Mouse (Mus musculus) embryonic facial prominence, embryonic 11.5 days (tissue): ENCODE results near the gene Cyp4a12a. TPM values are rescaled to one million over a fixed set of nuclear protein-coding genes. Genes with fewer than 3 reads are reported as not detected.
"Not testable (repeated sequence)": the region's sequence is repeated elsewhere in the genome, so short reads cannot be mapped to it uniquely, and the experiment has no call there.

ENCODE experiments used
- ATAC-seq: fragments of 200-750 bp; cut with Nextera tagmentation; replicated peaks from 2 replicates; pipeline ENCODE4 v1.8.0; 2017; ENCODE audit warnings: low read depth; ENCODE audit not compliant: insufficient number of reproducible peaks, low FRiP score, low TSS enrichment
- DNase-seq: peaks from one replicate; pipeline ENCODE4 v3.0.0-alpha.2; 2015; ENCODE audit warnings: low spot score
- H3K27ac ChIP-seq: fragments of 300-500 bp; sonication (generic); replicated peaks from 2 replicates; pipeline ENCODE4 v1.5.1; 2014; ENCODE audit warnings: mild to moderate bottlenecking, low read depth, low read length, control low read depth
- H3K27me3 ChIP-seq: fragments of 300-500 bp; sonication (generic); 2 replicates; pipeline ENCODE4 v1.6.1; 2014; ENCODE audit warnings: mild to moderate bottlenecking, low read length, moderate library complexity, mixed read lengths; ENCODE audit not compliant: control insufficient read depth, insufficient read depth
- H3K36me3 ChIP-seq: fragments of 300-500 bp; sonication (generic); replicated peaks from 2 replicates; pipeline ENCODE4 v1.6.1; 2014; ENCODE audit warnings: low read depth, mild to moderate bottlenecking, low read length, moderate library complexity, mixed read lengths; ENCODE audit not compliant: control insufficient read depth, insufficient read depth
- H3K4me1 ChIP-seq: fragments of 300-500 bp; sonication (generic); 2 replicates; pipeline ENCODE4 v1.6.1; 2014; ENCODE audit warnings: low read length, mixed read lengths; ENCODE audit not compliant: control insufficient read depth, insufficient read depth
- H3K4me2 ChIP-seq: fragments of 300-500 bp; sonication (generic); 2 replicates; pipeline ENCODE4 v1.6.1; 2014; ENCODE audit warnings: low read depth, mild to moderate bottlenecking, control low read depth, low read length, moderate library complexity
- H3K4me3 ChIP-seq: fragments of 300-500 bp; sonication (generic); 2 replicates; pipeline ENCODE4 v1.5.1; 2014; ENCODE audit warnings: low read depth, low read length, control low read depth
- H3K9ac ChIP-seq: fragments of 300-500 bp; sonication (generic); replicated peaks from 2 replicates; pipeline ENCODE4 v1.6.1; 2014; ENCODE audit warnings: mild to moderate bottlenecking, control low read depth, low read length
- H3K9me3 ChIP-seq: fragments of 300-500 bp; sonication (generic); replicated peaks from 2 replicates; pipeline ENCODE4 v1.6.1; 2016; ENCODE audit warnings: mild to moderate bottlenecking, low read length, inconsistent platforms, mixed read lengths; ENCODE audit not compliant: control insufficient read depth
- WGBS: fragments of 180-500 bp; shearing (Covaris S2); extraction: QIAGEN DNeasy Blood & Tissue Kit; methylation state at CpG from one replicate; pipeline ENCODE4 v1.1.7; 2014; 5-methylcytosine and 5-hydroxymethylcytosine counted together
- polyA plus RNA-seq: library from polyadenylated mRNA; unstranded; fragments of >200 nt; fragmentation: Nextera tagmentation; extraction: Ambion mirVana; gene quantifications from 2 replicates; pipeline ENCODE4 v1.2.1, GENCODE M21; 2014

Gene Cyp4a12a
- not detected in 2 replicates for polyA plus RNA-seq

- H3K4me1 ChIP-seq, ATAC-seq, H3K9me3 ChIP-seq, H3K36me3 ChIP-seq, H3K4me2 ChIP-seq, H3K27ac ChIP-seq, DNase-seq, H3K9ac ChIP-seq, H3K4me3 ChIP-seq, H3K27me3 ChIP-seq: not testable (repeated sequence)
Measured at GRCm38 (mm10) chr4:115298746-115299145, at the start of gene Cyp4a12a. Cyp4a12a (plus strand) TSS chr4:115299046.

GRCm38 (mm10) chr4:115264687-115265569, 33.9 kb upstream of the Cyp4a12a start:
- 76% methylated on average over 3 of the region's 4 CpGs for WGBS
- H3K36me3 ChIP-seq, result not testable (repeated sequence)

GRCm38 (mm10) chr4:115278215-115278982, 20.4 kb upstream of the Cyp4a12a start:
- H3K36me3 ChIP-seq, H3K4me1 ChIP-seq, H3K27me3 ChIP-seq, H3K4me2 ChIP-seq, H3K27ac ChIP-seq, ATAC-seq, DNase-seq, H3K9me3 ChIP-seq, H3K9ac ChIP-seq, H3K4me3 ChIP-seq: not testable (repeated sequence)
- WGBS, result 96% methylated on average over 2 of the region's 3 CpGs

More at GRCm38 (mm10) chr4:115264687-115265569, 33.9 kb upstream of the Cyp4a12a start:
- not testable (repeated sequence) for ATAC-seq, H3K27me3 ChIP-seq, H3K27ac ChIP-seq, H3K4me2 ChIP-seq, H3K9me3 ChIP-seq, H3K4me1 ChIP-seq, H3K9ac ChIP-seq, H3K4me3 ChIP-seq, DNase-seq

- ATAC-seq, result 0 out of 2 replicates have a peak, but pooled peaks have one; percentile 44
- Histone ChIP-seq H3K27me3 (no peaks in the 10 kb centered on the region), H3K36me3 (no peaks in the 10 kb centered on the region), H3K4me3 (peak overlapping the region; percentile 24), H3K4me1 (no peaks in the 10 kb centered on the region), H3K4me2 (no peak overlapping the region; the same call in 1 of the 2 replicates), H3K9ac (peak overlapping the region; percentile 37), H3K27ac (no peak overlapping the region), H3K9me3 (no peaks in the 10 kb centered on the region)
- DNase-seq, result no peak
Measured at GRCm38 (mm10) chr4:115280342-115280741, 18.5 kb upstream of the Cyp4a12a start.

GRCm38 (mm10) chr4:115280779-115281178, 18.1 kb upstream of the Cyp4a12a start:
- H3K4me2 ChIP-seq, result peak overlapping the region; percentile 50
- not testable (repeated sequence) for H3K4me1 ChIP-seq, H3K9me3 ChIP-seq, ATAC-seq, DNase-seq, H3K27ac ChIP-seq, H3K36me3 ChIP-seq, H3K27me3 ChIP-seq
- peak overlapping the region; percentile 37 for H3K9ac ChIP-seq
- peak overlapping the region; percentile 24 for H3K4me3 ChIP-seq
- 18% methylated on average over 10 of the region's 10 CpGs for WGBS

GRCm38 (mm10) chr4:115281231-115281767, 17.5 kb upstream of the Cyp4a12a start:
- not testable (repeated sequence) for H3K4me1 ChIP-seq, H3K36me3 ChIP-seq, H3K9me3 ChIP-seq, H3K27me3 ChIP-seq, H3K27ac ChIP-seq, H3K9ac ChIP-seq
- DNase-seq, result peak; percentile 36
- Histone ChIP-seq H3K4me3 (peak overlapping the region; percentile 24; the same call in 1 of the 2 replicates), H3K4me2 (peak overlapping the region; percentile 50; the same call in 1 of the 2 replicates)
- WGBS, result 20% methylated on average over 20 of the region's 23 CpGs
- ATAC-seq, result peak; percentile 65

GRCm38 (mm10) chr4:115325722-115326121, 26.9 kb downstream of the Cyp4a12a start:
- not testable (repeated sequence) for H3K4me2 ChIP-seq, ATAC-seq, DNase-seq, H3K27me3 ChIP-seq, H3K27ac ChIP-seq, H3K9me3 ChIP-seq, H3K9ac ChIP-seq, H3K4me3 ChIP-seq, H3K36me3 ChIP-seq, H3K4me1 ChIP-seq
